Mouse (Mus musculus): ENCODE data around the gene Gm14403.
A peak's percentile ranks its signal among the peaks of the same experiment; 100 is the strongest.
"Not testable (repeated sequence)": the region's sequence is repeated elsewhere in the genome, so short reads cannot be mapped to it uniquely, and the experiment has no call there.

The Gm14403 gene

DNA sequence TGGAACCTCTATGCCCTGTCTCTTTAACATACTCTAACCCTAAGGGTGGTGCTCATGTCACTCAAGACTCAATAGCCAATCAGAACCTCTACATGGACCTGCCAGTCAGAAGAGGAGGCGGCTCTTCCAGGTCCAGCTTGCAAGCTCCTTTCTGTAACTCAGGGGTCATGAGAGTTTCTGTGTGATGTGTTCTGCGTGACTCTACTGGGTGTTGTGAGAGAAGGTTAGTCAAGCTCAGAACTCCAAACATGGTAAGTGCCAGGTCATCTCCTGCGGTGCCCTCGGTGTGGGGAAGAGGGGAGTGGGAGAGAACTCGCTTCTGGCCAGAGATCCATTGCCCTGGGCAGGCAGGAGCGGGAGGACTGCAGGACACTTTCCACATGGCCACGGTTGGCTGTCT, at the start of gene Gm14403:
Gm14403 (plus strand) TSS at position 149 of the 400 bp plus-strand sequence.
- DNase-seq = peak; percentile 46 to 53

DNA sequence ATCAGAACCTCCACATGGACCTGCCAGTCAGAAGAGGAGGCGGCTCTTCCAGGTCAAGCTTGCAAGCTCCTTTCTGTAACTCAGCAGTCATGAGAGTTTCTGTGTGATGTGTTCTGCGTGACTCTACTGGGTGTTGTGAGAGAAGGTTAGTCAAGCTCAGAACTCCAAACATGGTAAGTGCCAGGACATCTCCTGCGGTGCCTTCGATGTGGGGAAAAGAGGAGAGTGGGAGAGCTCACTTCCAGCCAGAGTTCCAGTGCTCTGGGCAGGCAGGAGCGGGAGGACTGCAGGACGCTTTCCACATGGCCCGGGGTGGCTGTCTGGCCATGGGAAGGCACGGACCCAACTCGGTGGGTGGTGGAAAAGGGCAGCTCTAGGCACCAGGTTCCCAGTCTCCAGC, 33.3 kb upstream of the Gm14403 start, which contains the start of gene Zfp970:
Zfp970 (plus strand) TSS at position 58 of the 400 bp plus-strand sequence.
- peak; percentile 17 to 29 for DNase-seq

GRCm38 (mm10) chr2:177468222-177468621, 29.8 kb upstream of the Gm14403 start:
- not testable (repeated sequence) for DNase-seq

DNA sequence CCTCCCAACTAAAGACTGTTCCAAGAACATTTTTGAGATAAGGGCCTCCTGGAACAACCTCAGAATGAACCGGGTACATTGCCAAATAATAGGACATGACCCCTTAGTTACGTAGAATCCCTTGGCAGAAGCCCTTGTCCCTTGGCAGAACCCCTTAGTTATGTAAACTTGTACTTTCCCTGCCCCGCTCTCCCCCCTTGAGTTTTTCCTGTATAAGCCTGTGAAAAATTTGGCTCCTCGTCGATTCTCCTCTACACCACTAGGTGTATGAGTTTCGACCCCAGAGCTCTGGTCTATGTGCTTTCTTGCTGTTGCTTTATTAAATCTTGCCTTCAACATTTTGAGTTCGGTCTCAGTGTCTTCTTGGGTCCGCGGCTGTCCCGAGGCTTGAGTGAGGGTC, 25.8 kb upstream of the Gm14403 start:
- not testable (repeated sequence) for DNase-seq

DNA sequence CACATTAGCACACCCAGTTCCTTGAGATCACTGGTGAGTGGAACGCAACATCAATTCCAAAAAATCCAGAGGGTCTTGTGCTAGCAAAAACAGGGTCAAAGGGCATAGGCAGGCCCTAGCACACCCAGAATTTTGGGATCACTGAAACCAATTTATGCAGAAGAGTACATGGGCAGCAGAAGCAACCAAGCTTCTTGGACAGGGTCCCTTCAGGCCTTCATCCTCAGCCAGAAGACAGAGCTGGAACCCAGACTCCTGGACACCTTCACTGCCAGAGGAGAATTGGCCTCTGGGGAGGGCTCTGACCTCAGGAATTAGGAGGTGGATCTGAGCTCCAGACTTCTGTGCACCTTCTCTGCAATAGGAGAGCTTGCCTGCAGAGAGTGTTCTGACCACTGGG, 16.0 kb upstream of the Gm14403 start:
- DNase-seq = not testable (repeated sequence)

GRCm38 (mm10) chr2:177483238-177483948, 14.6 kb upstream of the Gm14403 start:
- DNase-seq = not testable (repeated sequence)

DNA sequence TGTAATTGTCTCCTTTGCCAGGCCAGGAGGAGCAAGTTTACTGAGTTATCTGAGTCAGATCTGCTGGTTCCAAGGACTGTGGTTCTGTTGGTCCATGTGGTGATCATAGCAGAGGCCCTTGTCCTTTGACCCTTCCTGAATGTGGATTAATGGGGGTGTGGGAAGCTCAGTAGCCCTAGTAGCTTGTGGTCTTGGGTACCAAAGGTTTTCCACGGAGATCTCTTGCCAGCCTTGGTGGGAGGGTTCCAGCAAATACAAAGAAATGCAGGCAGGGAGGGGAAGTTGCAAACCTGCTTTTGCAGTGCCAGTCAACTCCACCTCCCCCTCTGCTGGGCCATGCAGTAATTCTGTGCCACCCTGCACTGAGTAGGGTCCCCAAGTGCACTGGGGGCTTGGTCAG, 1.2 kb downstream of the Gm14403 start:
- not testable (repeated sequence) for DNase-seq

GRCm38 (mm10) chr2:177505211-177505719, 7.2 kb downstream of the Gm14403 start:
- DNase-seq = not testable (repeated sequence)

DNA sequence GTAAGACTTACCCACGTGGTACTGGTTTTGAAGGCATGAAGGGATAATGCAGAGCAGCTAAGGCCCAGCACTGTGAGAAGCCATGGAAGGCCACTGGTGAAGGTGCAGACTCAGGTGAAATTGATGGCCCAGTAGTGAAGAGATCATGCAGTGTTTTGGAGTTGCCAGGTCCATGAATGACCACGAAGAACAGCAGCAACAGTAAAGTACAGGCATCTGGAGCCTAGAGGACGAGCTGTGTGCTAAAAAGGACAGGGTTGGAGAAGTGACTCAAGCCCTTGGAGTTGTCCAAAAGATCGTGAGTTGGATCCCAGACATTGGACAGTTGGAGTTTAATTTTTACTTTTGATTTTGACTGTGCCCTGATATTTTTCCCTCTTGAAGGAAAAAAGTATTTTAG, 13.4 kb downstream of the Gm14403 start:
- not testable (repeated sequence) for DNase-seq

GRCm38 (mm10) chr2:177511972-177512371, 14.0 kb downstream of the Gm14403 start:
- DNase-seq = not testable (repeated sequence)

DNA sequence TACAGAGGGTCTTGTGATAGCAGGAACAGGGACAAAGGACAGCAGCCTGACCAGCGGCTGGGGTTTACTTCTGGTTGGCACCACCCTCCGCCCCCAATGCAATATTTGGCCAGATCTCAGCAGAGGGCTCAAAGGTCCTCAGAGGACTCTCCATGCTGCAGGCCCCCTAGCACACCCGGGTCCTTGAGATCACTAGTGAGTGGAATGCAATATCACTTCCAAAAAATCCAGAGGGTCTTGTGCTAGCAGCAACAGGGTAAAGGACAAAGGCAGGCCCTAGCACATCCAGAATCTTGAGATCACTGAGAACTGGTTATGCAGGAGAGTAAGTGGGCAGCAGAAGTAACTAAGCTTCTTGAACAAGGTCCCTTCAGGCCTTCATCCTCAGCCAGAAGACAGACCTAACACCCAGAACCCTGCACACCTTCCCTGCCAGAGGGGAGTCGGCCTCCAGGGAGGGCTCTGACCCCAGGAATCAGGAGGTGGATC, 16.0 kb downstream of the Gm14403 start:
- not testable (repeated sequence) for DNase-seq

- DNase-seq = not testable (repeated sequence)
These were observed 19.7 kb downstream of the Gm14403 start for GRCm38 (mm10) chr2:177517746-177518145.

DNA sequence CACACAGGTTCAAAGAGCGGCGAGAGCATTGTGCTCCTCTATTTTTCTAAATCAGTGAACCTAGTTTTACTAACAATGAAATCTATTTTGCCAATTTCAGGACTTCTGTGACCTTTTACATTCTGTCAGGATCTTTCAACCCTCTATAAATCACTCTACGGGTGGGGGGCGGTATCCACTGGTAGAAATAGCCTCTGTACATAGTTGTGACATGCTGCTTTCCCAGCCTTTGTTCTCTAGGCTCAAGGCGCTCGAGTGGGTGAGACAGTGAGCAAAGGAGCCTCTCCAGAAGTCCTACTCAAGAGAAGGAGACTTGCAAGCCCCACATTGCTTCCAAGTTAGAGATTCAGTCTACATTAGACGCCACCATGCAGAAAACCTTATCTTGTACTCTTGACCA, 20.3 kb downstream of the Gm14403 start:
- DNase-seq = not testable (repeated sequence)

- DNase-seq = not testable (repeated sequence)
These were observed 20.9 kb downstream of the Gm14403 start for GRCm38 (mm10) chr2:177518960-177519359.

DNA sequence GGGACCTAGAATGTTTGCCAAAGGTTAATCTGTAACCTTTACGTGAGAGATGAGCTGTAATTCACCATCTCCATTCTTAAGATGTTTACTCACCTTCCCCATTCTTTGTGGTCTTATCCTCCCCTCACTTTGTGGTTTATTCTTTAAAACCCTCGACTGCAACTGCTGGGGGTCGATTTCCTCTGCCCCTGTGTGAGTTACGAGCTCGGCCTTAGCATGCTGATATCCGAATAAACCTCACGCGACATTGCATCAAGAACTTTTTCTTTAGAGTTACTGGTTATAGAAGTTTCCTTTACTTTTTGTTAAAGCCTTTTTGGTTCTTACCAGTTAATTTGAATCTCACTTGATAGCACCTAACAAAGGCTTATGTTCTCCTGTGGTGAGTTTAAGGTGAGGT, 22.0 kb downstream of the Gm14403 start:
- DNase-seq = no peak

- no peak for DNase-seq
These were observed 25.0 kb downstream of the Gm14403 start for GRCm38 (mm10) chr2:177523061-177523460.

DNA sequence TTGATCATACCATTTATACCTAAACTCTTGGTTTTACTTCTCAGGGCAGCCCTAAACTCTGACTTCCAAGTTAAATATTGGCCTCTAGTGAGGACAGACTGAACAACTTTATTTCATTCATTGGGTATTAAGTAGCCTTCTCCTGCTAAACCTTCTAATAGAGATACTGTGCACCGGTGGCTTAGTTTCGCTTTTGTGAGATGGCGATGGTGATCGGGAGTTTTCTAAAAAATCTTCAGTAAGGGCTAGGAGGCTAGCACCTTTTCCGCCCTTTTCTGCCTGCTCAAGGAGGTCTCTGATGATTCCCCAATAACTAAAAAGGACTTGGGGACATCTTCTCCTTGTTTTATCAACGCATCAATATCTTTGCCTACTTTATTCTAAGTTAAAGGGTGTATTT, 25.7 kb downstream of the Gm14403 start:
- not testable (repeated sequence) for DNase-seq

DNA sequence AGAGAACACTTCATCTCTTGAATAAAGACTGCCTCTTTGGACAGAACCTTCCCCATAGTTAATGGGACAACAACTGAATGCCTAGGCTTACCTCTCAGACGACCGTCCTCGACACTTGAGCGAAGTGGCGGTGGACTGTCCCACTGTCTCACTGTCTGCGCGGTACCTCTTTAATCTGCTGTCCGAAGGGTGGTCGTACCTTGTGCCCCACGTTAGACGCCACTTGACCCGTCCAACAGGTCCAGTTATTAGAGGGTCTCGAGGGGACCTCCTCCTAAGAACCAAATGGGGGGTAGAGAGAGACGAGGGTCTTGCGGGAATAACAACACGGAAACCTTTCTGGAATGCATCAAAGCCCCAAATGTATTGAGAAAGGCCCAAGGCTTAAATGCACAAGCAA, 26.2 kb downstream of the Gm14403 start:
- DNase-seq = not testable (repeated sequence)

GRCm38 (mm10) chr2:177535876-177536275, 37.9 kb downstream of the Gm14403 start:
- no peak for DNase-seq

DNA sequence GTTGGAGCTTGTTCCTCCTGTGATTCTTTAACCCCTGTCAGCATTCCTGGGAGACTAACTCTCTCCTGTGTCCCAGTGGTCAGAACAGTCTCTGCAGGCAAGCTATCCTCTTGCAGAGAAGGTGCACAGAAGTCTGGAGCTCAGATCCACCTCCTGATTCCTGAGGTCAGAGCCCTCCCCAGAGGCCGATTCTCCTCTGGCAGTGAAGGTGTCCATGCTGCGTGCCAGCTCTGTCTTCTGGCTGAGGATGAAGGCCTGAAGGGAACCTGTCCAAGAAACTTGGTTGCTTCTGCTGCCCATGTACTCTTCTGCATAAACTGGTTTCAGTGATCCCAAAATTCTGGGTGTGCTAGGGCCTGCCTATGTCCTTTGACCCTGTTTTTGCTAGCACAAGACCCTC, 39.1 kb downstream of the Gm14403 start:
- DNase-seq = not testable (repeated sequence)

DNA sequence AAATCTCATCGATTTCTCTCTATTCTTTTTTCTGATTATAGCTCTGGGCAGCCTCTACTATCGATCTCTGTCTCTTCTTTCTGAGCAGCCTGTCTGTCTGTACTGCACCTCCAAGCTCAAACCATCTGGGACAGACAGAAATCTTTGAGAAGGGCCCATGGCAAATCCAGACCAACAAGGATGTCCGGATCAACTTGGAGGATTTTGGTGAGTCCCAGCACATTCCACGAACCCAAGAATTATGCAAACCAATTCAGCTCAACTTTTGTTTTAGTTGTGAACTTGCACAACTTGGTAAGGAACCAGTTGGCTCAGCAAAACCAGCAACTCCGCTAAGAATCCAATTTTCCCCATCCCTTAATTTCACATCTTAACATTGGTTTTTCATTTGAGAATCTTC, 39.7 kb downstream of the Gm14403 start:
- not testable (repeated sequence) for DNase-seq

GRCm38 (mm10) chr2:177555261-177555660, 57.2 kb downstream of the Gm14403 start:
- peak in 1 of 2 experiments; percentile 3 for DNase-seq
